Mouse (Mus musculus) G1E (cell line): ENCODE measurements at regions not wholly inside any gene's neighbourhood (a gene's known extent, or its start where the extent isn't known, plus 50 kb on each side); places are given as distances from the start of the nearest gene placed in this dataset.

Experiments
- CTCF ChIP-seq: IDR thresholded peaks from 2 replicates; pipeline ENCODE4 v1.5.1; 2012; ENCODE audit warnings: low read depth, low read length, inconsistent platforms, mixed read lengths
- GATA1 ChIP-seq: IDR thresholded peaks from 2 replicates; pipeline ENCODE4 v1.6.1; 2012; ENCODE audit warnings: borderline replicate concordance, low read length, inconsistent platforms, mixed read lengths
- GATA2 ChIP-seq: IDR thresholded peaks from 2 replicates; pipeline ENCODE4 v1.6.1; 2012; ENCODE audit warnings: low read depth, low read length, inconsistent platforms, borderline replicate concordance

DNA sequence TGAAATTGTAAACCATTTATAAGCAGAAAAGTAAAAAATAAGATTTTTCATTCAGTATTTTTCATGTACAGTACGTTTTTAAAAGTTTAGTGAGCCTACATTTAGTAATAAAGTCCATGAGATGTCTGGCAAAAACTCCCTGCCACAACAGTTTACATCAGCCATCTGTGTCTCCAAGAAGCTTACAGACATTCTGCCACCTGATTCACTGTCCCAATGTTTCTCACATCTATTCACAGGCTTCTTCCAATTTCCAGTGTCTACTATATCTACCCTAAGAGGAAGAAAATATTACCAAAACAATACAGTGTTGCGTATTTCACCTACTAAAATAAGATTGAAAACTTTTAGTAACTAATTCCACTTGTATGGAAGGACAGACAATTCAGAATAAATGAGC, 95.7 kb downstream of the Rasd2 start:
- no peak for TF ChIP-seq CTCF
- TF ChIP-seq GATA2 = no peak
- TF ChIP-seq GATA1 = no peak
